Mouse (Mus musculus): ENCODE data around the gene Capg. TPM values are rescaled to one million over a fixed set of nuclear protein-coding genes. Genes with fewer than 3 reads are reported as not detected.
A peak's percentile ranks its signal among the peaks of the same experiment; 100 is the strongest.

Capg gene
- polyA plus RNA-seq, 1 experiment from 2014 or later = 4.8 TPM

- Histone ChIP-seq H3K36me3 (no peaks in the 10 kb centered on the region), H3K4me3 (no peak overlapping the region), H3K9ac (replicated peaks) (no peak overlapping the region), H3K9me3 (no peaks in the 10 kb centered on the region), H3K4me2 (replicated peaks) (peak overlapping the region; percentile 29), H3K27ac (replicated peaks) (0 out of 2 replicates have a peak overlapping the region, but pooled peaks have one; percentile 51), H3K4me1 (peaks cover 13% of the 10 kb centered on the region), H3K27me3 (no peaks in the 10 kb centered on the region)
- no peak for ATAC-seq (replicated peaks)
- WGBS = 1% methylated on average over 9 of the region's 9 CpGs
Observed at GRCm38 (mm10) chr6:72535165-72535564, 9.0 kb upstream of the Capg start.

GRCm38 (mm10) chr6:72537998-72538500 is 6.1 kb upstream of the Capg start:
- no peaks in the 10 kb centered on the region for H3K9me3 ChIP-seq
- peak overlapping the region; percentile 71 for H3K4me2 ChIP-seq (replicated peaks)
- H3K9ac ChIP-seq (replicated peaks) = peak overlapping the region; percentile 77
- H3K27ac ChIP-seq (replicated peaks) = peak overlapping the region; percentile 62; the same call in 1 of the 2 replicates
- H3K27me3 ChIP-seq = no peaks in the 10 kb centered on the region
- peaks cover 13% of the 10 kb centered on the region for H3K4me1 ChIP-seq
- ATAC-seq (replicated peaks) = peak; percentile 9; the same call in 1 of the 2 replicates
- WGBS = 56% methylated on average over 10 of the region's 10 CpGs
- H3K36me3 ChIP-seq = no peaks in the 10 kb centered on the region
- H3K4me3 ChIP-seq = peak overlapping the region; percentile 55

GRCm38 (mm10) chr6:72538562-72539031 is 5.6 kb upstream of the Capg start:
- Histone ChIP-seq H3K36me3 (no peaks in the 10 kb centered on the region), H3K27me3 (no peaks in the 10 kb centered on the region), H3K4me2 (replicated peaks) (peak overlapping the region; percentile 71), H3K4me1 (peaks cover 13% of the 10 kb centered on the region), H3K27ac (replicated peaks) (peak overlapping the region; percentile 62; the same call in 1 of the 2 replicates), H3K9ac (replicated peaks) (peak overlapping the region; percentile 77), H3K4me3 (peak overlapping the region; percentile 55), H3K9me3 (no peaks in the 10 kb centered on the region)
- ATAC-seq (replicated peaks) = peak; percentile 97
- 1% methylated on average over 16 of the region's 16 CpGs for WGBS

- H3K4me2 ChIP-seq (replicated peaks) = no peak overlapping the region
- H3K27me3 ChIP-seq = no peaks in the 10 kb centered on the region
- H3K27ac ChIP-seq (replicated peaks) = no peak overlapping the region
- no peak for ATAC-seq (replicated peaks)
- H3K9me3 ChIP-seq = no peaks in the 10 kb centered on the region
- H3K9ac ChIP-seq (replicated peaks) = no peak overlapping the region
- peaks cover 9% of the 10 kb centered on the region for H3K4me1 ChIP-seq
- WGBS = 63% methylated on average over 12 of the region's 12 CpGs
- no peaks in the 10 kb centered on the region for H3K36me3 ChIP-seq
- no peak overlapping the region for H3K4me3 ChIP-seq
Observed at GRCm38 (mm10) chr6:72543265-72543850, 833 bp upstream of the Capg start.

- H3K4me3 ChIP-seq = no peak overlapping the region
- no peak overlapping the region for H3K9ac ChIP-seq (replicated peaks)
- ATAC-seq (replicated peaks) = no peak
- H3K27me3 ChIP-seq = no peaks in the 10 kb centered on the region
- H3K4me2 ChIP-seq (replicated peaks) = no peak overlapping the region
- H3K9me3 ChIP-seq = no peaks in the 10 kb centered on the region
- no peak overlapping the region for H3K27ac ChIP-seq (replicated peaks)
- H3K4me1 ChIP-seq = peaks cover 6% of the 10 kb centered on the region; the same call in 1 of the 2 replicates
- no peaks in the 10 kb centered on the region for H3K36me3 ChIP-seq
- 50% methylated on average over 7 of the region's 7 CpGs for WGBS
Observed at GRCm38 (mm10) chr6:72545377-72545776, 1.2 kb downstream of the Capg start.

- no peak overlapping the region for H3K4me2 ChIP-seq (replicated peaks)
- no peaks in the 10 kb centered on the region for H3K27me3 ChIP-seq
- peaks cover 6% of the 10 kb centered on the region; the same call in 1 of the 2 replicates for H3K4me1 ChIP-seq
- no peak overlapping the region for H3K9ac ChIP-seq (replicated peaks)
- no peak overlapping the region for H3K4me3 ChIP-seq
- H3K27ac ChIP-seq (replicated peaks) = no peak overlapping the region
- no peaks in the 10 kb centered on the region for H3K36me3 ChIP-seq
- no peak for ATAC-seq (replicated peaks)
- no peaks in the 10 kb centered on the region for H3K9me3 ChIP-seq
- WGBS = 89% methylated on average over 2 of the region's 2 CpGs
Observed at GRCm38 (mm10) chr6:72547121-72547520, 2.9 kb downstream of the Capg start.

GRCm38 (mm10) chr6:72547862-72548261 is 3.7 kb downstream of the Capg start:
- Histone ChIP-seq H3K27me3 (no peaks in the 10 kb centered on the region), H3K27ac (replicated peaks) (no peak overlapping the region), H3K36me3 (no peaks in the 10 kb centered on the region), H3K4me3 (no peak overlapping the region), H3K4me2 (replicated peaks) (no peak overlapping the region), H3K4me1 (peaks cover 11% of the 10 kb centered on the region), H3K9ac (replicated peaks) (no peak overlapping the region), H3K9me3 (no peaks in the 10 kb centered on the region)
- WGBS = 97% methylated on average over 3 of the region's 3 CpGs
- ATAC-seq (replicated peaks) = no peak

- H3K36me3 ChIP-seq = no peaks in the 10 kb centered on the region
- H3K4me1 ChIP-seq = peaks cover 20% of the 10 kb centered on the region
- H3K27me3 ChIP-seq = no peaks in the 10 kb centered on the region
- H3K9ac ChIP-seq (replicated peaks) = no peak overlapping the region
- 76% methylated on average over 9 of the region's 9 CpGs for WGBS
- ATAC-seq (replicated peaks) = no peak
- no peaks in the 10 kb centered on the region for H3K9me3 ChIP-seq
- H3K4me2 ChIP-seq (replicated peaks) = no peak overlapping the region
- H3K27ac ChIP-seq (replicated peaks) = no peak overlapping the region
- no peak overlapping the region for H3K4me3 ChIP-seq
Observed at GRCm38 (mm10) chr6:72549041-72549580, 4.9 kb downstream of the Capg start.

GRCm38 (mm10) chr6:72550025-72550424 is 5.8 kb downstream of the Capg start:
- Histone ChIP-seq H3K4me3 (no peak overlapping the region), H3K36me3 (no peaks in the 10 kb centered on the region), H3K27ac (replicated peaks) (no peak overlapping the region), H3K9me3 (no peaks in the 10 kb centered on the region), H3K4me2 (replicated peaks) (no peak overlapping the region), H3K9ac (replicated peaks) (no peak overlapping the region), H3K4me1 (peaks cover 15% of the 10 kb centered on the region), H3K27me3 (no peaks in the 10 kb centered on the region)
- WGBS = 73% methylated on average over 6 of the region's 6 CpGs
- no peak for ATAC-seq (replicated peaks)

GRCm38 (mm10) chr6:72550503-72551100 is 6.4 kb downstream of the Capg start:
- Histone ChIP-seq H3K9ac (replicated peaks) (no peak overlapping the region), H3K27ac (replicated peaks) (no peak overlapping the region), H3K27me3 (no peaks in the 10 kb centered on the region), H3K4me2 (replicated peaks) (no peak overlapping the region), H3K4me3 (no peak overlapping the region), H3K4me1 (peaks cover 15% of the 10 kb centered on the region), H3K9me3 (no peaks in the 10 kb centered on the region), H3K36me3 (no peaks in the 10 kb centered on the region)
- 90% methylated on average over 10 of the region's 10 CpGs for WGBS
- no peak for ATAC-seq (replicated peaks)

- H3K27ac ChIP-seq (replicated peaks) = peak overlapping the region; percentile 68
- peak overlapping the region; percentile 69 for H3K4me2 ChIP-seq (replicated peaks)
- WGBS = 19% methylated on average over 27 of the region's 27 CpGs
- H3K27me3 ChIP-seq = no peaks in the 10 kb centered on the region
- no peaks in the 10 kb centered on the region for H3K36me3 ChIP-seq
- H3K4me1 ChIP-seq = peaks cover 15% of the 10 kb centered on the region
- peak overlapping the region; percentile 44 for H3K9ac ChIP-seq (replicated peaks)
- ATAC-seq (replicated peaks) = peak; percentile 92
- no peaks in the 10 kb centered on the region for H3K9me3 ChIP-seq
- peak overlapping the region; percentile 40 for H3K4me3 ChIP-seq
Observed at GRCm38 (mm10) chr6:72552171-72553078, 8.2 kb downstream of the Capg start.
